Mouse (Mus musculus): ENCODE measurements at regions not wholly inside any gene's neighbourhood (a gene's known extent, or its start where the extent isn't known, plus 50 kb on each side); places are given as distances from the start of the nearest gene placed in this dataset.
"Not testable (repeated sequence)": the region's sequence is repeated elsewhere in the genome, so short reads cannot be mapped to it uniquely, and the experiment has no call there.

DNA sequence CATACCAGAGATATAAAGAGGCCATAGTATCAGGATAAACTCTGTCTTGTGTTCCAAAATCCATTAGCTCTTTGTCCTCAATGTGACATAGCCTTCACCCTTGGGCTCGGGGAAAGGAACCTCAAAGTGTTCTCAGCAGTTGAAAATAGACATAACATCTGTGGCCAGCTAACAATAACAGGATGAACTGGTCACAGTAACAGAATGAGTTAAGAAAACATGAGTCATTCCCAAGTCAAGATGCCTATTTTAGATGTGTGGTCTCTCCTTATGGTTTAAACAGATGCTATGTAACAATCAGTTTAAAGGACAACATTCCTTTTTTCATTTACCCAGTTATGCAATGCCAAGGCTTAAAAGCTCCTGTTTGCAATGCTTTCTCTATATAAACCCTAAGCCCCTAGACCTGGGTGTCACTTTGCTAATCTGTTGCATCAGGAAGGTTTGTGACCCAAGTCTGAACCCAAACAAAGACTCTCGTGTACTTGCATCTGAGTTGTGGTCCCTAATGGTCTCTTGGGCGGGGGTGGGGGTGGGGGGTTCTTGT, 920.5 kb upstream of the Dsel start:
- DNase-seq = no peak

DNA sequence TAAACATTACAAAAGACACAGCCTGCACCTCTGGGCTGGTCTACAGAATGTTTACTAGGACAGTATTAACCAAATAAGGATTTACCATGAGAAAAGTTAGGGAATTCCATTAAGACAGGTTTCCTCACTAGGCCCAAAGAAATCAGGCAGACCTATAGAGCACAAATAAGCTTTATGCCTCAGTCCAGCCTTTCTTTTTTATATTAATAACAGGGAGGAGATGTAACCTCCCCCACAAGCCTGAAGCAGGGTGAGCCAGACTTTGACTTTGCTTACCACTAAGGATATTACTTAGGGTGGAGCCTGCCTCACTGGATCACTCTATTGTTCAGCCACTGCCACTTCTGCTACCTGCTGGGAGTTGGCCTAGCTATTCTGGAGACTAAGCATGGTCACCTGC, 915.1 kb upstream of the Dsel start:
- DNase-seq = no peak

DNA sequence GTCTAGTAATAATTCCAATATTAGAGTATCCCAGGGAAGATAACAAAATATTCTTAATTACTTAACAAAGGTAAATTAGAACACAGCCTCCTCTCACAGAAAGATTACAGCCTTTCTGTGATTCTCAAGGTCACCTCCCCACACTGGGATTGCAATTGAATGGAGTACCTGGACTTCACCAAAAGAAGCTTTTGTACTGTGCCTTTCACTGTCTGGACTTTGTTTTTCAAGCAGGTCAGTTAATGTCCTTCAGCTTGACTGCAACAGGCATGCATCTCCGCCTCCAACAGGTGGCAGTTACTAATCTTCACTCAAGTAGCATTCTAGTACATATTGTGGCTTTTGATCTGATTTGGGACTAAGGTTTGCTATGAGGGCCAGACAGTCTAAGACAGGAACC, 913.8 kb upstream of the Dsel start:
- DNase-seq = no peak

DNA sequence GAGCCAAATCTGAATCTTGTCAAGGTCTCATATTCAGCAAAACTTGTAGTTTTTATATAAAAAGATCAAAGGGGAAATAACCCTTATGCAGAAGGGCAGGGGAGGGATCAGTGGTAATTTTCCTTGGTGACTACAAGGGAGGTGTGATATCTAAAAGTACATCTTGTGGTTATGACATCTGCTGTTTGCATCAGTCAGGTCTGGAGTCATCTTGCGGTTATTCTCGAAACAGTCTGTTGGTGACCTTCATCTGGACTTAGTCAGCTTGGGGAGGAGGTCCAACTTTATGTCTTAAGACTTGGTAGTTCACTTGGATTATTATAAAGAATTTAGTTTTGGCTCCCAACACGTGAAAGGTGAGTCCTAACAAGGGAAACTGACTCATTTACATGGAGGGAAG, 885.9 kb upstream of the Dsel start:
- DNase-seq = not testable (repeated sequence)

DNA sequence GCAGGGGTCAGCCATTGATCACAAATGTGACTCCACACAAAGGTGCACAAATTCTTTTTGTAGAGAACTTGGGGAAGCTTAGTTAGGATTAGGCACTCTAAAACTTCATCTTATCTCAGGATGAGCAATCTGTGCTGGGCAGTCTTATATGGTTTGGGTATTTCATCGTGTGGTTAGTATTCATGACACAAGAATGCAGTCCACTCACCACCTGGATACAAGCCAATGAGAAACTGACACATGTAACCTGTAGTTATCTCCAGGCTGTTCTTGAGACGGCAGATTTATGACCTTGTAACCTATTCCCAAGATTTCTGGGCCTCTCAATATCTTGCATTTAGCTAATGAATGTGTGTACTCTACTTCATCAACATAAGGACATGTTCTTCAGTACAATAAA, 883.8 kb upstream of the Dsel start:
- DNase-seq = peak; percentile 23

DNA sequence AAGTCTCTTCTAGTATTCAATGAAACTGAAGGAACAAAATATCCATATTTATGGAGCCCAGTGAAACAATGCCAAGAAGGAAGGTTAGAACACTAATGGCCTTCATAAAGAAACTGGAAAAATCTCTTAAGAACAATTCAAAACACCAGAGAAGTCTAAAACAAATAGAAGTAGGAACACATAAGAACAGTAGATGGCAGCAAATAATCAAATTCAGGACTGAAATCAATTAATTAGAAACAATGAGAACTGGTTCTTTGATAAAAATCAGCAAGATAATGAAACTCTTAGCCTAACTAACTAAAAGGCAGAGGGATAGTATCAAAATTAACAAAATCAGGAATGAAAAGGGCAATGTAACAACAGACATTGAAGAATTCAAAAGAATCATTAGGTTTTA, 839.2 kb upstream of the Dsel start:
- no peak for DNase-seq

DNA sequence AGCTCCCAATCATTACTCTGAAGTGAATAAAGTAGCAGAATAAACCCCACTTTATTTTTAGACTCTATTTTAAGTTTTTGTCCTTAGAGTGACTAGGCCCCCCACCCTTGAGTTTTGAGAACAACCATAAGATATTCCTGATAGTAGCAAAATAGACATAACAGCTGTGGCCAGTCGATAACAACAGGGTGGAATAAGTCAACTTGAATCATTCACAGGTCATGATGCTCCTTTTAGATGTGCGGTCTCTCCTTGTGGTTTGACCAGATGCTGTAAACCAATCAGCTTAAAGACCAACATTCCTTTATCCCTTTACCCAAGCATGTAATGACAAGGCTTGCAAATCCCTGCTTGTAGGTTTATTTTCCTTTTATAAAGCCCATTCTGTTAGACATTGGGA, 794.2 kb upstream of the Dsel start:
- no peak for DNase-seq

DNA sequence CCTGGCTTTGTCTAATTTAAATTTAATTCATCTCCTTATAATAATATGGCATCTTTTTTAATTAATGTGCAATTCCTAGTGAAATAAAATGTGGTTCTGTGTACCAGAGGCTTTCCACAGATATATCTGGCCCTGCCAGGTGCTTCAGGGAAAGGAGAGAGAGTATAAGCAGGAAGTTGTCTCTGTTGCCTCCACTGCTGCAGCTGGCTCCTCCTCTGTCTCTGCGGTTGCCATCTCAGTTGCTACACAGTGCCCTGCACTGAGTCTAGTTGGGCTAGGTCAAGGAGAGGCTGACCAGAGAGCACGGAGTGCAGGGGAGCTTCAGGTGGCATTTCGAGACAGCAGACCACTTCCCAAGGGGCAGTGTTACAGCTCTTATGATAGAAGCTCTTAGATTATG, 773.6 kb upstream of the Dsel start:
- DNase-seq = no peak
